Mouse (Mus musculus) frontal cortex, postnatal 36 days (tissue): ENCODE measurements around the gene Dock3.
A peak's percentile ranks its signal among the peaks of the same experiment; 100 is the strongest.

ENCODE experiments used
- DNase-seq, 2 experiments: peaks; one replicate each; pipeline ENCODE4 v3.0.0; 2022; ENCODE audit warnings: low spot score in 2 of 2

Dock3 gene

DNA sequence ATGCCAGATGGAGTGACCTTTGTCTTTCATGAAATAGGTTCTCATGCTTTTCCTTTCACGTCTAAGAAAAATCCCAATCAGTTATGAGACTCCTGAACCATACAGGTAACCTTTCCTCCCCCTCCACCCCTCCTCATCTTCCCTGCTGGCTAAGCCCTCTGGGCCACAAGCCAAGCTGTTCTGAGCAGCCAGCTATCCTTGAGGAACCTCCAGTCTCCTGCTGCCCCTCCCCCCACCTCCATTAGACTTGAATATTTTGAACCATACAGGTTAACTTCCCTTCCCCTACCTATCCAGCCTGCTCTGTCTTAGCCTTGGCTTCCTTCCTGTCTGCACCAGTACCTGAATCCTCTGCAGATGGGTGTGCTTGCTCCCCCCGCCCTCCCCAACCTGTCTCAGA is 204.1 kb downstream of the Dock3 start:
- no peak for DNase-seq

DNA sequence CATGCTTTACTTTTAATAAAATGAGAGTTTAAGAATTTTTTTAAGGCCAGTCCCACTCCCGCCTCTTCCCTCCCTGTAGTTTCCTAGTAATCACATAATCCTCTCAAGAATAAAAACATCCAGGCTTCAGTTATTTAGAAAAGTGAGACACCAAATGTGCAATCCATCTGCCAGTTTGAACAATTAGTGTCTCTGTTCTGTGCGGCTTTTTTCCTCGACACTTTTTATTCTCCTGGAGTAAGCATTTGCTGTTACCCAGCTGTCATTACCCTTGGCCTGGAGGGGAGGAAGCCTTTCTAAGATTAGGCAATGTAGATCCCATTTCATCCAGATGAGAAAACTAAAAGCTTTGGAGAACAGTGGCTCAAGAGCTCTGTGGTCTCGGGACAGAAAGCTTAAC is 221.9 kb downstream of the Dock3 start:
- peak in 1 of 2 experiments; percentile 19 for DNase-seq

DNA sequence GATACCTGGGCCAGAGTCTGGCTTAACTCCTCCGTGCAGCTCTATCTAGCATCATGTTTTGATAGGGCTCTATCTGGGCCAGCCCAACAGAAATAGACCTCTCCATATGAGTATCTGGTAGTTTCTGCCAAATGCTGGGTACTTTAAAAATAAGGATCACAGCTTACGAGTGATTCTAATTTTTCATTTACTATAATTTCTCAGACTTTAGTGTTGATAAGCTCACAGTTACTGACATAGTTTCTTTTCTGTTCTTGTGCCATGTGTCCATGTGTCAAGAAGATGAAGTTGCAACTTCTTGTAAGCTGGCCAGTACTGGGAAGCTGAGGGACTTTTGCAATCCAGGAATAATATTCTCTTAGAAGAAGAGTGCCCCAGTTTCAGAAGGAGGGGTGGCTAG is 228.5 kb downstream of the Dock3 start:
- DNase-seq, result peak in 1 of 2 experiments; percentile 40

DNA sequence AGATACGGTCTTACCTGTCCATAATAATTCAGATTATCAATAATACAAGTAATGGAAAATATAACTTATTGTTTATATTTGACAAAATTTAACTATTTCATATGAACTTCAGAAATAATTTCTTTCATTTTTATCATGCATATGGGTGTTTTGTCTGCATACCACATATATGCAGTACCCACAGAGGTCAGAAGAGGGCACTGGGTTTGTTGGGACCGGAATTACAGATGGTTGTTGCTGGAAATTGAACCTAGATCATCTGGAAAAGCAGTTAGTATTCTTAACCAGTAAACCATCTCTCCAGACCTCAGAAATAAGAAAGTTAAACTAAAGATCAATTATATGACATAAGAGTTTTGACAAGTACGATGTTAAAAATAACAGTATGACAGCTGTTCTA is 261.0 kb downstream of the Dock3 start:
- DNase-seq, result peak in 1 of 2 experiments; percentile 35

DNA sequence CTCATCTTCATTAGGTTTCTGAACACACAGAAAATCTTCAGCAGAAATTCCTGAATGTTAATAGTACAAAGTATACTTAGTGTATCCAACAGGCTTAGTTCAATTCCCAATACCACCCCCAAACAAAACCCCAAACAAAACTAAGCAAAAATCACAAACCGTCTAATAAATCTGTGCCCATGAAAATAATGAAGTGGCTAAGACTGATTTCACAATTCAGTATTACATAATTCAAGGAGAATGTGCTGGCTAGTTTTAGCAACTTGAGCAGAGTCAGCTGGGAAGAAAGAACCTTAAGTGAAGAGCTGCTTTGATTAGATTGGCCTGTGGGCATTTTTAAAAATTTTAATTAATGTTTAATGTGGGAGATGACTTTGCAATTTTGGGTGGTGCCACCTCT is 273.3 kb downstream of the Dock3 start:
- DNase-seq, result no peak

DNA sequence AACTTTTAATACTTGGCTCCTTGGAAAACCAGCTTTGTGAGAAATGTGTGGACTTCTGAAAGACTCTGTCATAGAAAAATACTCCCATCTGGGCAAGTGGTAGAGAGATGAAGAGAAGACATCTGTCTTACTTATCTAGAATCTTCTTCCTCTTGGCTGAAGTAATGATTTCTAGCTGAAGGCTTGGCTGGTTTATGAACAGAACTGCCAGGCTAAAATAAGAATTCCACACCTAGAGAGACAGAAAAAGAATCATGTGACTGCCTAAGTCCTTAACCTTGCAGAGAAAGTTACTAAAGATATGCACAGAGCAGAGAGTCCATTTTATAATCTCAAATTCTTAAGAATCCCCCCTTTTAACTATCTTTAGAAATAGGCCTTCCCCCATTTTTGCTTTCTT is 276.2 kb downstream of the Dock3 start:
- DNase-seq, result no peak

DNA sequence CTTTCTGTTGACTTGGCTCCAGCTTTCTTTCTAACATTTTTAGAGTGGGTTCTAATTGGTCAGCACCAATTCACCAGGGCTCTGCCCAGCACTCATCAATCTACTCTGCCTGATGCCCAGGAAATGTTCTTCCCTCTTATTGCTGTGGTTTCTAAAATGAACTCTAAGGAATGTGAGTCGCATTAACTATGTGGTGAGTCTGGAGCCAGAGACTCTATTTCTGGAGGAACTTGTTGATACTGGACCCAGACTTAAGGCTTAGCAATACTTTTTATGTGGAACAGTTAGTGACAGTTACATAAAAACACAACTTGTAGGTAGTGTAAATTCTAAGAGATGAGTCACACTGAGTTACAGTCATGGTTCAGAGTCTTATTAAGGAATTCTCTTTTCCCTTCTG is 296.7 kb downstream of the Dock3 start:
- peak; percentile 36 to 49 for DNase-seq

DNA sequence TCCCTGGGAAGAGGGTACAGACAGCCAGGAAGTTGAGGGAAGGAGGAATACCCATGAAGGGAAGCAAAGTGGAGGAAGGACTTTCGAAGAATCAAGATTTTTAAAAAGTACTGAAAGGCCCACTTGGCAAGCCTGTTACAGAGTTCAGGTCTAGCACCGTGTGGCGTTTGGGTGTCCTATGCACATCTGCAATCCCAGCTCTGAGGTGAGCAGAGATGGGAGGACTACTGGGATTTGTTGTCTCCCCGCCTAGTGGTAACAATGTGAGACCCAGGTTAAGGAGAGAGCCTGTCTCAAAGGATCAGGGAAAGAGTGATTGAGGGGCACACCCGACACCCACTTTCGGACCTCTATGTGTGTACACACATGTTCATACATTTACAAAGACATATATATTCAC is 316.8 kb downstream of the Dock3 start:
- no peak for DNase-seq

DNA sequence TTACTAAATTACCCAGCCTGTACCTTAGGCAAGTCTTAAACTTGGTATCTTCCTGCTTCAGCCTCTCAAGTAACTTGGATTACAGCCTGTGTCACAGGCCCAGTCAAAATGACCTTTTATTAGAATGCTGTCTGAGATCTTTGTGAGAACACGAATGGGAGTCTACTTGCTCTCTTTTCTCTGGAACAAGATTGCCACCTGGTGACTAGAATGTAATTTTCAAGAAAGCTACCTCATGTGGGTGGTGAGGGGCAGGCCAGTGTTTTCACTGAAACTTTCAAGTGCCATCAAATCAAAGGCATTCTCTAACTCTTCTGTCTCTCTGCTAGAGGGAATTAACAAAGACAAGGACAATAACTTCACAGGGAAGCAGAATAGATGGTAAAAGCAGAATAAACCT is 317.9 kb downstream of the Dock3 start:
- DNase-seq, result no peak

DNA sequence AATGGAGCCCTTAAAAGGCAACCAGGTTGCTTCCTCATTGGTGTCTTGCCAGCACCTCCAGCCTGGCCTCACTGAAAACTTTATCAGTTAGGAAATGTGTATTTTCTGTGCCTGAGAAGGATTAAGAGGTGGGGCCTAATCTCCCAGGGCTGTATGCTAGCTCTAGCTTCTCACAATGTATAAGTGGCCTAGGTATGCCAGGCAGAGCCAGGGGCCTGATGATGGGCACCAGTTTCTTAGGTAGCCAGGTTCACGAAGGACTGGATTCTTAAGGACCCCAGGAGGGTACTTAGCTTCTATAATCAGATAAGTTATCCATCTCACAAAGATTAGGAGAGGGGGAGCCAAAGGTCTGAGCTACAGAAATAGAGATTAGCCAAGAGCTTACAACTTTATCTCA is 320.1 kb downstream of the Dock3 start:
- no peak for DNase-seq

DNA sequence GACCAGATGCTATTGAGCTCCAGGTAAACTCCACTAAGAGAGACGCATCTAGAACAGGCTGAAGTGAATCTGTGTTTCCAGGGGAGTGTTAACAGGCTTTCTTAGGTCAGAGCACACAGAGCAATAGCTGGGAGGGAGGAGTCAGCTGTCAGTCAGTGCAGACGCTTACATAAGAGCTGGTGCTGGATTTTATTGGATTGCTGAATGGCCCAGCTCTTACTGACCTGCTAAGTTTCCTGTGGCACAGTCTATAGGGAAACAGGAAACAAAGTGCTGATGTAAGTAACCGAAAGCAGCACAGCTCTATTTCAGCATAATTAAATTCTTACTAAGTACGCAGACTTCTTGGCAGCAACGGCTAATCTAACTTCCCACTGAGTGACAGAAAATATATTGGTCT is 323.0 kb downstream of the Dock3 start:
- DNase-seq, result no peak

DNA sequence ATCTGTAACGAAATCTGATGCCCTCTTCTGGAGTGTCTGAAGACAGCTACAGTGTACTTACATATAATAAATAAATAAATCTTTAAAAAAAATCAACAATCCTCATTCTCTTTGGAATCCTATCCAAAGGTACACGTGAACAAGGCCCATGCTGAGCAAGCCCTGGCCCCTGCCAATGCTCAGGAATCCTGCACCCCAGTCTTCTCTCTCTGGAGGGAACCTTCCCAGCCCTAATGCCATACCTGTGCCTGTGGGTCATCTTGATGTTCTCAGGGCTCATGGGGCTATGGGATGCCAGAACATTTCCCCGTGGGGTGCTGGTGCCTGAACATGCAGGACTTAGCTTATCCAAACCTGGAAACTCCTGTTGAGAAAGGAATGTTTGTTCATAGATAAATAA is 323.5 kb downstream of the Dock3 start:
- no peak for DNase-seq

DNA sequence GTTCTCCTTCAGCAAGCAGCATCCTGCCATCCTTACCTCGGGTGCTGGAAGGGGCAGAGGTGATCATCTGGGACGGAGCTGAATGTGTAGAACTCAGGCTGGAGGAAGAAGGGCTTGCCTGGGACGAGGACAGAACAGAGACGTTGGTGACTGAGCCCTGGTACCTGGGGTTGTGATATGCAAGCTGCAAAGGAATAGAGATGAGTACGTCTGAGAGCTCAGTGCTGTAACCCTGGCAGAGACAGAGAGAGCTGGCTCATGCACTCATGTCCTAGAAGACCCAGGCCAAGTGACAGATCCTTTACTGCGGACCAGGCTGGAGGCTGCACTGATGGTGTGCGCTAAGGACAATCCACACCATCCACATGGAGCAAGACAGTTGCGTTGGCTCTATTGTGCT is 325.1 kb downstream of the Dock3 start:
- no peak for DNase-seq

DNA sequence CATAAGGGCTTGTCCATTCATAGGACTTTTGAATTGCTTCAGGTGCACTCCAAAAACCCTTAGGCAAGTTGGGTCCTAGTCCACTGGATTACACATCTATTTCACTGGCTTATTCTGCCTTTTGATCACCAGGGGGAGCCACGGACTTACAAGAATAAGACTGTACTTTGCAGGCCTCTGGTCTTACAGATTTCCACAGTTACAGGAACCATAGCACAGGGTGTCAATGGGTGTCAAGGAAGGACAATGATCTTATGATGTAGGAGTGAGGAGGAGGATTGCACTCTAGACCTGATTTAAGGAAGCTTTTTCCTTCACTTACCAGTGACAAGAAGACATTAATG is 327.9 kb downstream of the Dock3 start:
- DNase-seq, result no peak

DNA sequence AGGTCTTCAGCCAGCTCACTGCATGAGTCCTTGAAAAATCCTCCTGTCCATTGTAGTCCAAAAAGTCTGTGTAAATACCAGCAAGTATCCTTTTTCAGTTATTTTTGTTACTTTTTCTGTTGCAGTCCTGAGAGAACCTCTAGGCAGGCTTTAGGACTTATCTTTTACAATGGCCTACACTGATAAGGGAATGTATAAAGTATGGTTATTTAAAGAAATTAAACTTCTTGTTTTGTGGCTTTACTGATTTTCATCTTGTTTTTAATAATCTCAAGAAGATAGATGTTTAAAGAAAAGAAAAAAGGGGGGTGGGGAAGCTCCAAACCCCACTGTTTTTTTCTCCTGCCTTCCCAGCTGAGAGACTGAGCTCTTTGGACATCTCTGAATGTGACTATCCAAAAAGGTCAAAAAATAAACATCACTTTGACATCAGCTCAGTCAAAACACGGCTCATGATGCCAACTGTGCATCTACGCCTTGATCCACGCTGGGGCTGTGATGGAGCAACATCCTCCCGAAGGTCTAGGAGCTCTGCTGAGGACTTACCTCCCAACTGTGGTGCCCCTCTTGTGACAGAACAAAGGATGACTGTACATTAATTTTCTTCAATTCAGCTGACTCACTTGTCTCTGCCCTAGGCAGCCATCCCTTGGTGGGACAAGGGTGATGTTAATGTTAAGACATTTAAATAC is 328.5 kb downstream of the Dock3 start:
- DNase-seq, result no peak

DNA sequence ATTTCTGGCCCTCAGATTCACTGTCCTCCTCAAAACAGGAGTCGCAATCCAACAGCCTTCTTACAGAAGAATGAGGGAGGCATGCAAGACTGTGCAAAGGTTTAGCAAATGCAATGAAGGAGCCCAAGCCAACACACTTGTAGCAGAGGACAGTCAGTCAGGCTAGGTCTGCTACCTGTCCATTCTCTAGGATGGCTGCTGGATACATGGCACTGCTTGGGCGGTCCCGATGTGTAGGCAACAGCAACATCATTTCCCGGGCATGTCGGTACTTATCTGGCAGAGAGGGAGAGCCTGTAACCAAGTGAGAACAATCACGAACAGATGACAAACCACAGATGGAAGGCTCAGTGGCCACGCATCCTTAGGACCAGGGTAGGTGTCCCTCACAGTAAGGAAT is 330.1 kb downstream of the Dock3 start:
- DNase-seq, result no peak

DNA sequence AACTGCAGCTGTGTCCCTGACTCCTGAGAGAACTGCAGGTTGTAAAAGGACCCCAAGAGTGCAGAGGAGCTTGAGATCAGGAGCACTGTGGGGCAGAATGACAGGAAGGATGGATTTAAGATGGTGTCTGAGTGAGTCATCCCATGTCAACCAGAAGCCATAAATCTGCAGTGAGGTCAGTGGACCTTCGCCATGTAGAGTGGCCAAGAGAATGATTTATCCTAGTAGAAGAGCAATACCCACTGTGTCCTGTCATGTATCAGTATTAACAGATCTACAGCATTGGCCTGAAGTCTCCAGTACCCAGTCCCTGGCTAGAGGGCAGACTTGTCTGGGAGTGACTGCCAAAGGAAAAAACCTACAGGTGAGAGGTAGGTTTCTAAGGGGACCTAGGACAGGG is 332.8 kb downstream of the Dock3 start:
- DNase-seq, result no peak

DNA sequence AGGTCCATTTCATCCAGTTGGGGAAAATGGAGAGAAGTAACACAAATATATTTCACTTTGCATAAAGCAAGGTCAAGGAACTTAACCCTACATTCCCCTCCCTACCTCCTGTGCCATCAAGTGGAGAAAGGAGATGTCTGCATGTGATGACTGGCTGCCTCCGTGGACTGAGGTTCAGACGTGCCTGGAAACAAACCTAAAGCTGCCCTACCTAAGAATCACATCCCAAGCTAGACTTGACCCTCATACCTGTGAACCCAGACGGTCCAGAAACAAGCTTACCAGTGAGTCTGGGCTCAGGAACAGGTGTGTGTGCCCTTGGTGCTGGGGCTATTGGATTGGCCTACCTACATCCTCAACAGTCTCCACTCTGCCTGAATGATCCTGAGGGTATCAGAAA is 338.4 kb downstream of the Dock3 start:
- DNase-seq, result no peak

DNA sequence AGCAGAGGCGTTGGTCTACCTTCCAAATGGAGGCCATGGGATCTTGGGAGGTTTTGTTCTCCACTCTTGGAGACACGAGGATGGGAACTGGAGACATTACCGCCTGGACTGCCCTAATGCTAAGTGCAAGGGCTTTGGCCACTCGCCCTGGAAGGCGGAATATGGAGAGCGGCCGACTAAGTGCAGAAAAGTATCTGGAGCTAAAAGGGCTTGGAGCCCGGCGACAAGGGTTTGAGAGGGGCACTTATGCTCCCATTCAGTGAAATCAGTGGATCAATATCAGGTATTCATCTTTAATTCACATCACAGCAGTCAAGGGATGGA is 339.2 kb downstream of the Dock3 start:
- no peak for DNase-seq

DNA sequence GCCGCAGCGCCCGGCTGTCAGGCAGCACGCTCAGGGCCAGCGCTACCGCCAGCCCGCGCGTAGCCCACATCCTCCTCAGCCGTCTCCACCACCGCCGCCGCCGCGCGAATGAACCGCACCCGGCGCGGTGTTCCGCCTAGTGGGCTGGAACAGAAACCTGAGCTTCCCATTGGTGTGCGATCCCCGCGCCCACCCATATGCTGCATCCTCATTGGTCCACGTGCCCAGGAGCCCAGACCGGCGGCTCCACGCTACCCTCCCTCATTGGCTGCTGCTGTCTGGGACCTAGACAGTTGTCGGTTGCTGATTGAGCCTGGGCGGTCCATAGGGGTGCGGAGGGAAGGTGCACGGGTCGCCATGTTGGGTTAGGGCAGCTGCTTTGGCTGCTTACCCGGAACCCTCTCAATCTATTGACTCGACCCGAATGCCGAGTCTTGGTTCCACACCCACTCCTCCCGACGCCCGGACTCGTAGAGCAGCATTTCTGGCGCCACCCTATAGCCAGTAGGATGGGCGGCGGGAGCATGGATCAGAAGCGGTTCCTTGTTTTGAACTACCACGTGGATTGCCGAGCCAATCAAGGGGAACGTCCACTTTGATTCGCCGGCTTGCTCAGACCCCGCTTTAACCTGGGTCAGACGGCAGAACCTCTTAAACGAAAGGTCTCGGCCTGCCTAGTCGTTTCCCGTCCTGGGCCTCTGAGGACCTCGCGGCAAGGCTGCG is 339.7 kb downstream of the Dock3 start, which contains the start of gene Manf:
TSS of gene Manf (minus strand) at position 151 of the 723 bp plus-strand sequence.
- peak; percentile 99 for DNase-seq

DNA sequence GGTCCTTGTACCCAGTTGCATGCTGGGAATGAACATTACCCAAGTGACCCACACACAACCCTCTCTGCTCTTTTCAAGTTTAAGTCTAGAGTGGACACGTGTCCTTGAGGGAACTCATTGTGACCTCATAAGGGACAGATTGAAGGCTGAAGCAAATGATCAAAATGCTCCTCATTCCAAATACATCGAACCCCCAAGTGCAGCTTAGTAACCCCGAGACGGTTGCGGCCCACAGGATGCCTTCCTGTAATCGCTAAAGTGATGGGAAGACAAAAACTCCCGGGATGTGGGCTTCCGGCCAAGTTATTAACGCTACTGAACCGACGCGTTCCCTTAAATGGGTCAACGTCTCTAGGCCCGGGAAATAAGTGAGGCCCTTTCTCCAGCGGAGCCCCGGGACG is 340.4 kb downstream of the Dock3 start:
- no peak for DNase-seq

DNA sequence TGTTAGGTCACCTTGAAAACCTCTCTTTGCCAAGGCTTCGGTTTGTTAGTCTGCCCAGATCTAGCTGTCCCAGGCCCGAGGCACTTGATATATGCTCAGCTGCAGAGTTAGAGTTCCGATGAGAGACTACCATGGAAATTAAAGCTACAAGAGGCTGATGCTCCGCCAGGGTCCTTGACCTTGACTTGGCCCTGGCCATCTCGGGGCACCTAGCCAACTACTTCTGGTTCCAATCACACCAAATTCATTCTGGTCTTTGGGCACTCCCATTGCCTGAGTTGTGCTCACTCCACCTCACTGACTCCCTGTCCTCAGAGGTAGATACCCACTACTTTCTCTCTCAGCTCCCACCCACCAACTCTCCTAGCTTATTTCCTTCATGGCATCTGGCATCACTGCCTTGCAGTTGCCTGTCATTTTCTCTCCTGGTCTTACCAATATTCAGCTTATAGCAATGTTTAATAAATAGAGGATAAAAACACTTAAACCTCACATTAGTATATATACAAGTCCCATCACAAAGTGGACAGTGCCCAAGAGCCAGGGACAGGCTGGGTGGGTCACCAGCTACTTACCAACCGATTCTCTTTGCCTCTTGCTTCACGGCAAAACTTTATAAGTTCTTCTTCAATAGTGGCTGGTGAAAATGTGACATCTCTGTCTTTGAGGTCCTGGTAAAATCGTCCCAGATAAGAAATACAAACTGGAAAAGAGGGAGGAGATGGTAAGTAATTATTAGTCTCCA is 341.0 kb downstream of the Dock3 start:
- DNase-seq, result no peak

DNA sequence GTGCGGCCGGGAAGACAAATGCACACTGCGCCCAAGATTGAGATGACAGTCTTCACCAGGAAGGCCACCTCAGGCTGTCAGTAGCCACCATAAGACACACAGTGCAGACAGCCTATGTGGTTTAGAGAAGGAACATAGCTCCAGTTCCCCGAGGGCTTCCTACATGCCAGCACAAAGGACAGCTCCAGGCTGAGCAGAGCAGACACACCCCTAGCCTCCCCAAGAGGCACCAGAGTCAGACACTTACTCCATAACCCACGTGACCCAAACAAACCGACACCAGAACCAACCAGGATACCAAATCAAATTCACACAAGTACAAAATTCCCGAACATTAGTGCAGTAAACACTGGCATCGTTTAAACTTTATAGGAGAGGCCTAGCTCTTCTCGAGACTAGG is 342.4 kb downstream of the Dock3 start:
- no peak for DNase-seq
